Mouse (Mus musculus): ENCODE measurements around the gene Crebl2.

Crebl2 gene

GRCm38 (mm10) chr6:134905811-134906210 is 75.9 kb downstream of the Crebl2 start:
- no peak for DNase-seq (ENCODE audit: low spot score in 2 of 2)
